Mouse (Mus musculus) cerebellum, adult 8-10 months (tissue): ENCODE results near the gene Smarcd3.

Experiments
- DNase-seq: peaks from one replicate; pipeline ENCODE4 v3.0.0; 2022

Smarcd3 gene

DNA sequence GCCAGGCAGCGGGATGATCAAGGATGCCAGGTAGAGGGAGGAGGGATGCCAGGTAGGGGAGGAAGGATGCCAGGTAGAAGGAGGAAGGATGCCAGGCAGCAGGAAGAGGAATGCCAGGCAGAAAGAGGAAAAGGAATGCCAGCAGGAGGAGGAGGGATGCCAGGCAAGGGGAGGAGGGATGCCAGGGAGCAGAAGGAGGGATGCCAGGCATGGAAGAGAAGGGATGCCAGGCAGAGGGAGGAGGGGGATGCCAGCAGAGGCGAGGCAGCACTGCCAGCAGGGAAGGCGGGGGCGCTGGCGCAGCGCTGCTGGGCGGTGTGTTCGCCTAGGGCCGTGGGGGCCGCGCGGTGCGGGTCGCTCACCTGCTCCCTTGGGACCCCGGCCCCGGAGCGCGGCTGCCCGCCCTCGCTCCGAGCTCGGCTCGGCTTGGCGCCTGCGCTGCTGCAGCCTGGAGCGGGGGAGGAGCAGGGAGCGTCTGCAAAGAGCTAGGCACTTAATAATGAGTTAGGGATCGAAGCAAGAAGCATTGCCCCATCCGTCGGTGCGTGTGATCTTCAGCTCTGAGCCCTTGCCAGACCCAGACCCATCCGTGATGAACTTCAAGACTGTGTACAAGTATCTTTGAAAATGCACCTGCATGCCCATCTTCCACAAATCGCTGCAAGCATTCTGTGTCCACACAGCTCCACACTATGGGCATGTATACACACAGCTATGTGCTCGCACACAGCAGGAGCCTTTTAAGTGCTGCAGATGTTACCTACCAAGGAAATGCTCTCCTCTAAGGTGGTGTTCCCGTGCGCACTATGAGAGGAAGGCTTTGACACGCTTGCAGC is at the start of gene Smarcd3:
Gene Smarcd3, minus strand, starts transcription at position 426 of the 836 bp plus-strand sequence.
- peak; percentile 96 for DNase-seq

DNA sequence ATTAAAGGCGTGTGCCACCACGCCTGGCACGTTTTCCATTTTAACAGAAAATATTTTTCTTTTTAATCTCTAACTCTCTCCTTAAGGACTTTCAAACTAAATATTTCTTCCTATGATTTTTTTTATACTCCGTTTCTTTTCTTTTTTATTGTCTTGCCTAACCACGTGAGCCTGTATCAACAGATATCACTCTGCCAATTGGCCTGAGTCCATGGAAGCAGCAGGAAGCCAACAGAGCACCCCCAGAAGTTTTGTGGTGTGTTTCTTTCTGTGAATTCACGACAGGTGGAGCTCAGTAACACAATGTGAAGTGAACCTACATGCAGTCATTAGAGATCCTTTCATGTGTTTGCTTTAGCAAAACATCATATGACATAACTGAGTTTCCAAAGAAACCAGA is 37.2 kb upstream of the Smarcd3 start:
- no peak for DNase-seq

DNA sequence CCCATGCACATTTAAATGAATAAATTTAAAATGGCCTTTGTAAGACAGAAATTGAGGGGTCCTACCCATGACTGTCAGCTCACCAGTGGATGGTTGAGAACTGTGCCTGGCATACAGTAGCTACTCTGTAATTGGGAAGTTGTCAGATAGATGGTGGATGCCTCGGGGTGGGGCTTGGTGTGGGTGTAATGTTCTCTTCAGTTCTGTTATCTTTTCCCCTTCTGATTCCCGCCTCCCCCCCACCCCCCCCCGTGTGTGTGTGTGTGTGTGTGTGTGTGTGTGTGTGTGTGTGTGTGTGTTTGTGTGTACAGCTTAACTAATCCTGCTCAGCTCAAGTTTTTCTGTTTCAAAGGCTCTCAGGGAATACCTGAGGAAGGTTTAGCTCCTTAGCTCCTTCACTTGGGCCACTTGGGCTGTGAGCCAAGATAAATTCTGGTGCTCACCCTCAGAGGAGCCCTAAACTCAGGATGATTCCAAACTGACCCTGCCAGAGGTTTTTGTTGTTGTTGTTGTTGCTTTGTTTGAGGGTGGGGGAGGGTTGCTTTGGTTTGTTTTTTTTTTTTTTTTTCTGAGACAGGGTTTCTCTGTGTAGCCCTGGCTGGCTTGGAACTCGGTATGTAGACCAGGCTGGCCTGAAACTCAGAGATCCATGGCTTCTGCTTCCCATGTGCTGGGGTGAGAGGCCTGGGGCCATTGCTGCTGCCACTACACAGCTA is 35.7 kb upstream of the Smarcd3 start:
- DNase-seq: no peak

DNA sequence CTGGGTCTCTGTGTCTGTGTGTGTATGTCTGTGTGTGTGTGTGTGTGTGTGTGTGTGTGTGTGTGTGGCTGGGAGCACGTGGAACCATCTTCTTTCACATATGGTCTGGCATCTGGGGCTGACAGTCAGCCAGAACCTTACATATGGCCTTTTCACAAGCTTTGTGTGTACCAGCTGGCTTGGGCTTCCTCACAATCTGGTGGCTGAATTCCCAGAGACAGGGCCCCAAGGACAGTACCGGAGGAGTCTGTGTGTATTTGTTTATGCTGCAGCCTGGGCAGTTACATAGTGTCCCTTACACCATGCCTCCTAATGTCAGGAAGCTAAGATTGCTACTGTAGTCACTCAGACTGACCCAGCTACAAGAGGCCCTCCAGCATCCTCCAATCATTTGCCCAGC is 32.9 kb upstream of the Smarcd3 start:
- DNase-seq: no peak

DNA sequence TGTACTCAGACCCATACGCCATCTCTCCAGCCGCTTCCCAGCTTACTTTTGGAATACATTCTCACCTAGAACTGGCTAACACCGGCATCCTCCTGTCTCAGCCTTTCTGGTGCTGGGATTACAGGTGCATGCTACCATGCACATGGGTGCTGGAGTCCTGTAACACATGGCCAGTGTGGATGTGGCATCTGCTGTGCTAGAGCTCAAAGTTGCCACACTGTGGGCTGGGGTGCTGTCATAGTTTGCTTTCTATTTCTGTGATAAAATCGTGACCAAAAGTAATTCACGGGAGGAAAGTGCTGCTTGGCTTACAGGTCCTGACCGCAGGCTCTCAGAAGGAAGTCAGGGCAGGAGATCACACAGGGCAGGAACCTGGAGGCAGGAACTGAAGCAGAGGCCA is 30.3 kb upstream of the Smarcd3 start:
- no peak for DNase-seq

DNA sequence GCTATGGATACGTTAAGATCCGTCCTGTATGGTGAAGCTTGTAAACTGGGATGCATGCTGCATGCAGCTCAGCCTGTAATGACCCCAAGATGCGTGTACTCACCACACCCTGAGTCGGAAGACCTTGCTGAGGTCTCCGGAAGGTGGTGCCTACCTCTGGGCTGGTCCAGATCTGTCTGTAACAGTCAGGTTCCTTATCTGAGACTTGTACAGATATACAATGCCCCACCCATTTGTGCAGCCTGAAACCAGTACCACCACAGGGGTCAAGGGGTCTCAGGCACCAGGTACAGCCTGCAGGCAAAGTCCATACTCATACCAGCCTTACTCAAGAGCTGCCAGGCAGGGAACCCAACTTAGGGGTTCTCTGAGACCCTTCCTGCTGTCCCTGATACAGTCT is 28.6 kb upstream of the Smarcd3 start:
- DNase-seq: no peak

DNA sequence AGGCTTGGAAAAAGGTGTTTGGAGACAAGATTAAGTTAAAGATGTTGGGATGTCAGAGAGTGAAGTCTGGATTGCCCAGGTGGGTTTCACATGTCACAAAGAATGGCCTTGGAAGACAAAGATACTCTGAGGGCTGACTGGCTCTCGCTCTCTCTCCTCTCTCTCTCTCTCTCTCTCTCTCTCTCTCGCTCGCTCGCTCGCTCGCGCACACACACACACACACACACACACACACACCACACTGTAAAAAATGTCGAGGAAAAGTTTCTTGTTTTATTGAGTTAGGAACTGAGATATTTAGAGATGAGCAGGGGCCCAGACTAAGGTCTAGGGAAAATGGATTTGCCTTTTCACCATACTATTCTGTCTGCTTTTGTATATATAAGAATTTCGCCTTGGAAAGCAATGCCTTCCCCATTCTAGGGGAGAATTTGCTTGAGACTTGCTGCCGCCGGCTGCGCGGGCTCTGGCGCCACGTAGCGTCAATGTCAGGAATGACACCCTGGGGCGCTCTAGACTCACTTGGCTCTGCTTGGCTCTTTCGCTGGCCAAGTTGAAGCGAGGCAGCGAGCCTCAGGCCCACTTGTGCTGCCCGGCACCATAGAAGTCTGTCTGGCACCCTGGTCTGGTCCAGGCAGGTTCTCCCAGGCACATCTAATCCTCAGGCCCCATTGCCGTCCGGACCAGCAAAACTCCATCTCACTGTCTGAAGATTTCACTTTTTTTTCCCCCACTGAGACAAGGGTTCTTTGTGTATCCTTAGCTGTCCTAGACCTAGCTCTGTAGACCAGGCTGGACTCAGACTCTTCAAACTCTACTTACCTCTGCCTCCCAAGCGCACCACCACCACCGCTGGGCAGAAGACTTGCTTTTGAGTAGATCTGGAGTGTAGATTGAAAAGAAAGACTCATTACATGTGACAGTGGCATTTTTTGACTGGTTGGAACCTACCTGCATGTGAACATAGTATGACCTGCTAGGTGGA is 27.8 kb upstream of the Smarcd3 start:
- peak; percentile 89 for DNase-seq

DNA sequence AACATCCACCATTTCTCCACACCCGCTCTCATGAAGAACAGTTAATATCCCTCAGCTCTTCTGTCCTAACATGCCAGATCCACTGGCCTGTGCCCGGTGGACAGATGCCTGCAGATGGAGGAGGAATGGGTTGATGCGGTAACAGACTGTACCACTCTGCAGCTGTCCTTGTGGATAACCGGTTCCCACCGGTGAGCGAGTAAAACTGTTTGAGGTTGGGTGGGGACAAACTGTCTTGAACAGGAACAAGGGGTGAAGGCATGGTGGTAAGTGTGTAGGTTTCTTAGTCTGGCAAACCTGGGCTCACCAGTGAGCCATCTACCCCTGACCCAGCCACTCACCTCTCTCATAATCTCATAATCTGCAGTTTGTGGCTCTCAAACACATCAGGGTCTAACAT is 27.1 kb upstream of the Smarcd3 start:
- DNase-seq: no peak

DNA sequence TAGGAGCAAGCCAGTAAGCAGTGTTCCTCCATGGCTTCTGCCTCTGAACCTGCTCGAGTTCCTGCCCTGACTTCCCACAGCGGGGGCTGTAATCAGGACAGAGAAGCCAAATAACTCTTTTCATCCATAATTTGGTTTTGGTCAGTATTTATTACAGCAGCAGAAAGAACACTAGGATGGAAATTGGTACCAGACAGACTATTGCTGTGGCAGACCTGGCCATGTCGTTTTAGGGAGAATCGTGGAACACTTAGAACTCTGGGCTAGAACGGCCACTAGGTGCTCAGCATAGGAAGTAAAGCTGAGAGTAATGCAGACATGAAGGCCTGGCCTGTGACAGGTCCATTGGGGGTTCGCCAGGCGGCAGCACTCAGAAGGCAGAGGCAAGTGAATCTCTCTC is 25.5 kb upstream of the Smarcd3 start:
- no peak for DNase-seq

DNA sequence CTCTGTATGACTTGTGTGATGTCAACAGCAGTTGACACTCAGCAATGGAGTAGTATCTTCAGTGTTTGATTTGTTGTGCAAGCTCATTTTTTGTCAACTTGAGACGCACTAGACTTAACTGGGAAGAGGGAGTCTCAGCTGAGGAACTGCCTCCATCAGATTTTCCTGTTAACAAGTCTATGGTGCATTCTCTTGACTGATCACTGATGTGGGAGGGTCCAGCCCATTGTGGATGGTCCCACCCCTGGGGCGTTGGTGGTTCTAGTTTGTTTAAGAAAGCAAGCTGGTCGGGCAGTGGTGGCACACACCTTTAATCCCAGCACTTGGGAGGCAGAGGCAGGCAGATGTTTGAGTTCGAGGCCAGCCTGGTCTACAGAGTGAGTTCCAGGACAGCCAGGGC is 25.0 kb upstream of the Smarcd3 start:
- no peak for DNase-seq

DNA sequence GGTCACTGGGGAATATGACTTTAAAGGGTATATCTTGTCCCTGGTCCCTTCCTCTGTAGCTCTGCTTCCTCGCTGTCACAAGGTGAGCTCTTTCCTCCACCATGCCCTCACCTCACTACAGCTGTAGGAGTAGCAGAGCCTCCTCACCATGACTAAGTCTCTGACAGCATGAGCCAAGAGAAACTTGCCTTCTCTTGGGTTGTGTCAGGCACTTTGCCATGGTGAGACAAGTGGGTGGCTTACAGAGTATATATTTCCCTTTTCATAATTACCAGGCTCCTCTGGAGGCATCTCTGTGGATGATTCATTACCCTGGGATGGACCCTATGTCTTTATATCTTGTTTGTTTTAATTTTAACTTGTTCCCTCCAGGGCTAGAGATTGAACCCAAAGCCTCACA is 21.2 kb upstream of the Smarcd3 start:
- DNase-seq: no peak

DNA sequence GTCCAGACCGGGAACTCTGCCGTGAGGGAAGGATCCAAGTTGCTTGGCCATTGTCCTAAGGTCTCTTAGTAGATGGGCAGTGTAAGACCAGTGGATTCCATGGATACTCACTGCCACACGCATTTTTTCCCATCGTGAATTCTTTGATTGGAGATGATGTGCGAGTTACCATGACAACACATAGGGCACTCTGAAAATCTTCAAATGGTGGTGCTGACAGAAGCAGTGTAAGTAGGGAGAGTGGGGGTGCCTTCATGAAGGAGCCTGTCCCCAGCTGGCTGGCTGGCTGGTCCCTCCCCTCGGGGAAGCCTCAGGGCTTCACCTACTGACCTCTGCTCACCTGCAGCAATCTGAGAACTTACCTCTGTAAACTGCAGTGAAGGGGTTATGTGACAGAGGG is 14.9 kb upstream of the Smarcd3 start:
- DNase-seq: no peak

DNA sequence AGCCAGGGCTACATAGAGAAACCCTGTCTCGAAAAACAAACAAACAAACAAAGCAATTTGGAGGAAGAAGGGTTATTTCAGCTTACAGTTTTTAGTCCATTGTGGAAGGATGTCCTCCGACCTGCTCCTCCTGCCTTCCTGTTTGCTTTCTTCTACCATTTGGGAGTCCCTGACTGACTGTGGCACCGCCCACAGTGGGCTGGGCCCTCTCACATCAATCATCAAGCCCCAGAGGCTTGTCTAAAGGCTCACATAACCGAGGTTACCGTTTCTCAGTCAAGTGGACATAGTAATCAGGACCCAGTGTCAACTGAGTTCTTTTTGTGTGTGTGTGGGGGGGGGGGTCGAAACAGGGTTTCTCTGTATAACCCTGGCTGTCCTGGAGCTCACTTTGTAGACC is 13.9 kb upstream of the Smarcd3 start:
- no peak for DNase-seq

DNA sequence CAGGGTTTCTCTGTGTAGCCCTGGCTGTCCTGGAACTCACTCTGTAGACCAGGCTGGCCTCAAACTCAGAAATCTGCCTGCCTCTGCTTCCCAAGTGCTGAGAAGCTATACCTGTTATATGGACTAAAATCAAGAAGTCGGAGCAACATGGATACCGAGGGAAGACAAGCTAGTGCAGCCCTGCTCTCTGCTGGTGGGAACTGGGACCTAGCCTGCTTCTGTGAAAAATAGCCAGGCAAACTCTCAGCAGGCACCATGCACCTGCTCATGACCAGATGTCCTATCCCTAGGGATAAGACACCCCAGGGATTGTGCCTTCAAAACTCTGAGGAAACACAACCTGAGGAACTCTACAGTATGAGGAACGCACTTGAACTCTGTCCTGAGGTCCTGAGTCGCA is 12.8 kb upstream of the Smarcd3 start:
- no peak for DNase-seq

DNA sequence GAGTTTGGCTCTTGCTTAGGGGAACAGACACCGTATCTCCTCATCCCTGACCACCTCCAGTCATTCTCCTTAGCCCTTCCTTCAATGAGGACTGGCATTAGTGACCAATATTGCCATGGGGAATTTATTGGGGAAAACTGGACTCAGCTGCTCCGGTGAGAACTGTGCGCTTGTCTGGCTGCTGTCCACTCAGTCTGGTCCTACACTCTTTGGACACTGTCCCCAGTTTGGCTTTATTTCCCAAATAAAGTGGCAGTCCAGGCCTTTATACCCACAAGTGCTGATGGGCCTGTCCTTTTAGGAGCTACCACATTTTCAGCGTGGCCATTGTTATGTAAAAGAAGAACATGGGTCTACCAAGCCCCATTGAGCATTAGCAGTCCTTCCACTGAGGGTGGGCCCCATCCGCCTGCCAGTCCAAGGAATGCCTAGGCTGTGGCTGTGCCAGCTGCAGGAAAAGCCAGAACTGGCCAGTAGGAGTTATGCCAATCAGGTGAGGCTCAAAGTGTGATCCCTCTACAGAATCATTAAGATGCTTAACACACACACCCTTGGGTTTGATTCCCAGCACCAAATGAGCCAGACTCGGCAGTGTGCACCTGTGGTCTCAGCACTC is 11.4 kb upstream of the Smarcd3 start:
- DNase-seq: no peak

DNA sequence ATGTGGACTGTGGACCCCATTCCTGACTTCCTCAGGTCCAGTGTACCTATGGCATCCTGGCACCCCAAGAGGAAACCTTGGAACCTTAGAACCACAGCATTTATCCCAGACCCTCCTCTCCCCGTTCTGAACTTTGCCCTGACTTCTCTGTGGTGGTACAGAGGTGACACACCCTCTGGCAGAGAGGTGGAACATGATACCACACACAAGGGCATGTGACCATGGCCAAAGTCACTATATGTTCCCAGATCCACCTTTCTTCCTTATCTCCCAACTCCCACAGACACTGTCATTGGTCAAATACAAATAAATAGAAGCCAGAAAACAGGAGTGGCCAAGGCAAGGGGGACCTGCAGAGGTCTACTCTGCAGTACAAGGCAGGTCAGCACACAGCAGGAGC is 10.9 kb upstream of the Smarcd3 start:
- DNase-seq: no peak

DNA sequence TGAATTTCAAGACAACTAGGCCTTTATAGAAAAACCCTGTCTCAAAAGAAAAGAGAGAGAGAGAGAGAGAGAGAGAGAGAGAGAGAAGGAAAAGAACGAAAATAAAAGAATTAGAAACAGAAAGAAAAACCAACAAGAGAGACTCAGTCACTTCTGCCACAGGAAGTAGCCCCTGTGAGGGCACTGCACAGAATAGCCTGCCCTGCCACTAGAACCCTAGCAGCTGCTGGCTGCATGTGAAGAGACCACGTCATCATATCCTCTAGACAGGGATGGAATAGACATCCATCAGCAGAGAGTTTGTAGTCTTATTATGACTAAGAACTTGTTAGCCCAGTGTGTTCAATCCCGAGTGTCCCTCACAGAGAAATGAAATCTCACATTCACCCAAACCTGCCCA is 5.5 kb upstream of the Smarcd3 start:
- DNase-seq: no peak

DNA sequence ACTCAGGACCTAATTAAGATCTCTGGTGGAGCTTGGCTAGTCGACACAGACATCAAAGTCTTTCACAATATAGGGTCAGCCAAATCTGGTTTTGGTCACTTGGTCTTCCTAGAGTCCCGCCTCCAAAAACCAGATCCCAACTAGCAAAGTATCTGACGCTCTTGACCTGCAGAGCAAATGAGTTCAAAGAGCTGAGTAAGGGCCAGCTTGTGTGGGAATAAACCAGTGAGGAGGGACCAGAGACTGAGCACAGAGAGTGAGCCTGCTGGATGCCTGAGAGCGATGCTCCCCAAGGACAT is 560 bp upstream of the Smarcd3 start:
- no peak for DNase-seq

DNA sequence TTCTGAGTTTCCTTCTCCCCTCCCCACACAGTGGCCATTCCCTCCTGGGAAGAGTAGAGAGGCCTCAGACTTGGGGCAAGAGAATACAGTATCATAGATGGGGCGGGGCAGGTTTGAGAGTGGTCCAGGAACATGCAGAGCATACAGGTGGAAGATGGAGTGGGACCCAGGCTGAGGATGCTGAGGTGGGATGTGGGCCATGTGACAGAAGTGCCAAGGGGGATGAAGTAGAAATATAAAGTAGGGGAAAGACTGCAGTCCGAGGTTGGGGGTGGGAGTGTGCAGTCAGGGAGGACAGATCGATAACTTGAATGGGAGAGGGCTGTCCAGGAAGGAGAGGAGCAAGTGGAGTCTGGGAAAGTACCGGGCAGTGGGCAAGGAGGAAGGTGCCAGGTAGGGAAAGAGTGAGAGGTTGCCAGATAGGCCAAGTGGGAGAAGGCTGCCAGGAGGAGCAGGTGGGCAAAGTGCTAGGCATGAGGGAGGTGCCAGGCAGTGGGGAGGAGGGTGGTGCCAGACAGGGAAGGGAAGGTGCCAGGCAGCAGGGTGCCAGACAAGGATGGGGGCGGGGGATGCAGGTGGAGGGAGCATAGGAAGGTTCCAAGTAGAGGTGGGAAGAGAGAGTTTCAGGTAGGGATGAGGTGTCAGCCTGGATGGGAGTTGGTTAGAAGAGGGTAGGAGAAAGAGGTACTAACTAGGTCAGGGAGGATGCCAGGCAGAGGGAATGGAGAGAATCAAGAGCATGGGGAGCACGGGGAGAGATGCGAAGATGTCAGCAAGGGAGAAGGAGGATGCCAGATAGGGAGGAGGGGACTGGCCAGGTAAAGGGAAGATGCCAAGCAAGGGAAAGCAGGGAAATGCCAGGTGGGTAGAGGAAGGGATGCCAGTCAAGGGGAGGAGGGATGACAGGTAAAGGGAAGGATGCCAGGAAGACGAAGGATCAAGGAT is 898 bp downstream of the Smarcd3 start:
- DNase-seq: peak; percentile 91

DNA sequence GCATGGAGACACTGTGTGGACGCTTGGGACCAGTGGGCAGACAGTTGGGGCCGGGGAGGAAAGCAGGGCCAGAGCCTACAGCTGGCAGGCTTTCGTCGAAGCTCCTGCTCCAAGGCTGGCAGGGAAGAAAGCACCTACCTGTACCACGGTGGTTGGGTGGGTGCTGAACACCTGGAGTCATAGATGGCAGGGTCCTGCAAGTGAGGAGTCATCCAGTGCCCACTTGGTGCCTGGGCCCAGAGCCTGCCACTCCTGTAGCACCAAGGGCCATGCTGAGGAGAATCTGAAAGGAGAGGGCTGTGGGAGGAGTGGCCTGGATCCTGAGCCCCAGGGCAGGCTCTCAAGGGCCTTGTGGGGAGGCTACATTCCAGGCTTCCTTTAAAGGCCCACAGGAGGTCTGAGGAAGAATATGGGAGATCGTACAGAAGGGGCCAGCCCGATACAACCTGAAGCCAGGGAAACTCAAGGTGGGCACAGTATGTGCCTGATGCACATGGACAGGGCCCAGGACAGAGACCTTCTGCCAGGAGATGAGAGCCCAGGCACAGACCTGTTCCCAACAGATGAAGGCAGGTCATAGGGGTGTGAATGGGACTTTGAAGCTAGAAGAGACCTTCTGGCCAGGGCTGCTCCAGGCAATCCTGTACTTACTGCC is 1.7 kb downstream of the Smarcd3 start:
- DNase-seq: no peak

DNA sequence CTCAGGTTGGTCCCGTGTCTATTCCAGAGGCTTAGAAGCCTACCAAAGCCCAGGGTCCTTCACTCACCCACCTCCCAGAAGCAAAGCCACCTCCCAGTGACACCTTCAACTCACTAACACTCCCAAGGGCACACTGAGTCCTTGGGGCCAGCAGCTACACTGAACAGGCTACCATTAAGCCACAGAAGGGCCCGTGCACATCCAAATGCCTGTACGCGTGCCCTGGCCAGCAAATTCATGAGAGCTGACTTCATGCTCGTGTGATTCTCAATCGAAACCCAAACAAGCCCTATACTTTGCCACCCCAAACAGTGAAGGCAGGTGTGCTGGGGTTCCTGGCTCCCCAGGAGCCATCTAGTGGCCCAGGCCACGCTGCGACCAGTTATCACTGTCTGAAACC is 3.6 kb downstream of the Smarcd3 start:
- no peak for DNase-seq
